Mouse (Mus musculus) left cerebral cortex, postnatal 10 days (tissue): ENCODE data around the gene Fam117a. TPM values are rescaled to one million over a fixed set of nuclear protein-coding genes. Genes with fewer than 3 reads are reported as not detected.

Source experiments
- DNase-seq, 2 experiments: peaks; one replicate each; pipeline ENCODE4 v3.0.0; 2021 to 2022; ENCODE audit warnings: low spot score in 2 of 2, mixed read lengths in 1 of 2; ENCODE audit errors: extremely low spot score in 1 of 2
- intact Hi-C: fragments of 180-260 bp; cut with DNase I; formaldehyde crosslinking; loops from one replicate; pipeline ENCODE4 v1.15.1; 2025
- total RNA-seq, 2 experiments: library from RNA; stranded (reverse); gene quantifications; 2 replicates each; pipeline ENCODE4 v1.2.3; 2021

The Fam117a gene
- total RNA-seq, 2 experiments from 2014 or later, result 2.9 TPM

DNA sequence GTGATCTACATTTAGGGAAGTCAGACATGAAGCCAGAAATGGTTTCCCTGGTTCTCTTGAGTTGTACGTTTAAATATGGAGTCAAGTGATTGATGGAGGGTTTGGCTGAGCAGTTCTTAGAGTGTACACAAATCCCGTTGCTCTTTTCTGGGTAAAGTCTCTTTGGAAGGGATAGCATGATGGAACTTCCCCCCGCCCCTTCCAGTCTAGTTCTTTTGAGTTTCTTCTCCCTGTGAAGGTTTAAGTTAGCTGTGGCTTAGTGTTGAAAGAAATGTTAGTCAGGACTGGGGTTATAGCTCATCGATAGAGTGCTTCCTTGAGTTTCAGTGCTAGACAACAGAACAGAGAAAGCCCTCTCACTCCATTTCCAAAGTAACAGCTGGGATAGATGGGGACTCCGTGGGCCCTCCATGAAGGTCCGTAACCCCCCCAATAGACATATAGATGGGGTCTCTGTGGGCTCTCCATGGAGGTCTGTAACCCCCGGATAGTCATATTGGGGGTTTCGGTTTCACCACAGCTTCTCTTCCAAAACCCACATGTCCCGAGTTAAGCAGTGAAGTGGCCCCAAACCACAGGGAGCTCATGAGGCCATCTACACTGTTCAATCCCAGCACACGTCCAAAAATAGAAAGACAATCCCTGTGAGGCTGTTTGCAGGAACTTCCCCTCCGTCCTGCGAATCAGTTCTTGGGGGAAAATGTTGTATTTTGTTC lies 18.3 kb downstream of the Fam117a start:
- DNase-seq, result no peak
- intact Hi-C loops, result no loop called here

GRCm38 (mm10) chr11:95355661-95356011 lies 18.8 kb downstream of the Fam117a start:
- no peak for DNase-seq
- intact Hi-C loops, result no loop called here

DNA sequence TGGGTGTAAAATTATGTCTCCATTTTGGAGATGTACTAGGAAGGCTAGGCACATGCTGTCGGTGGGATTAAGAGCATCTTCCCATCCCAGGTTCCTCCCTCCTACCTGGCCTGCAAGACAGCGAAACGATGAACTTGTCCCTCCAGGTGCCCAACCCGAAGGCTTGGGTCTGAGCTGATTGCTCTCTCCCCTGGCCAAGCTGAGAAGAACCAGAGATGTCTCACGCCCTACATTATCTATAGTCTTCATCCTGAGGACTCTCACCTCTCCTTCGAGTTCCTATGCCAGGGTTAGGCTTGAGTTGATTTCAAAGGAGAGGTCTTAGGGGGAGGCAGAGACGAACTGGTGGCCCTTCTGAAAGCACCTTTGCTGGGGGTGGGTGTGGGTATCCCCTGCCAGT lies 19.2 kb downstream of the Fam117a start:
- intact Hi-C loops, result no loop called here
- DNase-seq, result no peak

DNA sequence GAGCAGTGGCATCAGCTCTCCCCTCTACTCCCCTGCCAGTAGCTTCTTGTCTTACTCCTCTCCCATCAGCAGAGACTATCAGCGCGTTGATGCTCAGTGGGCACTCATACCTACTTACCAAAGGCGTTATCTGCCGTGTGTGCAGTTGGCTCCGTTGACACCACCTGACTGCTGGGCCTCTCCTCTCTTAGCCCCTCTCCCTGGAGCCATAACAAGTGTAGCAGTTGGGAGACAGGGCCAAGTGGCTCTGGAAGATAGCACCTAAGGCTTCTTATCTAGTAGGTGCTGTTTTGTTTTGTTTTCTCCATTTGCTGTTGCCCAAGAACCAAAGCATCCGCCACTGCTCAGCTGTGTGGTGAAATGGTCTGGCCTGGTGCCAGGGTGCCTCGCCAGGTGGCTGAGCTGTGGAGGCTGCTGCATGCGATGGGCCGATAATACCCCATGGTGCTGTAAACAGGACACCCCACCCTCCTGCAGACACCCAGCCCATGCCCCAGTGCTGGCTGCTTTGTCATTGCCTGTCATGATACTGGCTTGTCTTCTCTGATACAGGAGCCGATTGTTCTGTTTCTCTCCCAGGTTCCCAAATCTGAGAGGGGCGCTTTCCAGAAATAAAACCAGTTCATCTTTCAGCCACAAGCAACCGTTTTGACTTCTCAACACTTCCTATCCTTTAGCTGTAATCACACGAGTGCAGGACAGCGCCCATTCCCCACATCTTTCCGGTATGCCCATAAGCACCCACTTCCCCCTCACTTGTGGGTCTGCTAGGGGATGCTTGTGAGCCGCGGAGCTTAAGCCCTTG lies 19.9 kb downstream of the Fam117a start:
- intact Hi-C loops, result no loop called here
- DNase-seq, result peak in 1 of 2 experiments; percentile 73

GRCm38 (mm10) chr11:95358263-95358662 lies 21.4 kb downstream of the Fam117a start:
- intact Hi-C loops, result no loop called here
- no peak for DNase-seq

GRCm38 (mm10) chr11:95364388-95364787 lies 27.6 kb downstream of the Fam117a start:
- intact Hi-C loops, result no loop called here
- DNase-seq, result no peak

- peak; percentile 52 to 86 for DNase-seq
- intact Hi-C loops, result no loop called here
Measured at GRCm38 (mm10) chr11:95365596-95365995, 28.8 kb downstream of the Fam117a start.

DNA sequence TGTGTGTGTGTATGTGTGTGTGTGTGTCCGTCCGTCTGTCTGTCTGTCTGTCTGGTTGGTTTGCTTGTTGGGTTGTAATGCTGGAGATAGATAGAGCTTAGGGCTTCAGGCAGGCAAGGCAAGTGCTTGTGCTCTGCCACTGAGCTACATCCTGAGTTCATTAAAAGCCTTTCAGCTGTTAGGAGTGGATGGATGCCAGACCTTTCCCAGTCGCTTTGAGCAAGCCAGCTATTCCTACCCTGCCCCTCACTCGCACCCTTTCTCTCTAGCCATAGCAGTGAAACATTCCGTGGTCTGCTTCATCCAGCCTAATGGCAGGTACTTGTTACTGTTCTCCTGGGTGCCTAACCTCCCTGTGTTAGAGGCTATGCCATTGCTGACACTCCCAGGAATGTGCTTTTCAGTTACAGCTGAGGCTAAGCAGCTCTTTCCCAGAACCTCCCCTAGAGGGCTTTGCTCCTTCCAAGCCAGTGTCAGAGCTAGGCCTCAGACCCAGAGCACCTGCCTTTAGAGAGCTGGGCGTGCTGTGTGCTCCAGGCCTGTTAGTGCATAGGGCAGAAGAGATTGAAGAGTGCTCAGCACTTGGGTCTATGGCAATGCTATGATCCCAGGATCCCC lies 29.6 kb downstream of the Fam117a start:
- intact Hi-C loops, result no loop called here
- no peak for DNase-seq

- intact Hi-C loops, result no loop called here
- no peak for DNase-seq
Measured at GRCm38 (mm10) chr11:95367011-95367735, 30.4 kb downstream of the Fam117a start.

- intact Hi-C loops, result no loop called here
- no peak for DNase-seq
Measured at GRCm38 (mm10) chr11:95368231-95368823, 31.5 kb downstream of the Fam117a start.

DNA sequence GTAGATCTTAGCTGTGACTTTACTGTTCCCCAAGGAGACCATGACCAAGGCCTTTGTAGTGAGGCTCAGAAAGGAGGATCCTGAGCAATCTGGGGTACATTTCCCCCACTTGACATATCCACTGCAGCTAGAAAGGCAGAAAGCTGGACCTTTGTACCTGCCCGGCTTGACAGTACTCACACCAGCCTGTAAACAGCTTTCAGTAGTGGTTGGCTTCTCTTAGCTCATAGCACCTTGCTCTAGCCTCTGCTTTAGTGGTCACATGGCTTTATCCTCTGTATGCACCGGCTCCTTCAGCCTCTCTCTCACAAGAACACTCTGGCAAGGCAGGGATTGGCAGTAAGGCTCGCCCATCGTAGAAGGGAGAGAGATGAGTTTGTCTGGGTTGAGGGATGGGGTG lies 32.1 kb downstream of the Fam117a start:
- intact Hi-C loops, result no loop called here
- DNase-seq, result no peak

DNA sequence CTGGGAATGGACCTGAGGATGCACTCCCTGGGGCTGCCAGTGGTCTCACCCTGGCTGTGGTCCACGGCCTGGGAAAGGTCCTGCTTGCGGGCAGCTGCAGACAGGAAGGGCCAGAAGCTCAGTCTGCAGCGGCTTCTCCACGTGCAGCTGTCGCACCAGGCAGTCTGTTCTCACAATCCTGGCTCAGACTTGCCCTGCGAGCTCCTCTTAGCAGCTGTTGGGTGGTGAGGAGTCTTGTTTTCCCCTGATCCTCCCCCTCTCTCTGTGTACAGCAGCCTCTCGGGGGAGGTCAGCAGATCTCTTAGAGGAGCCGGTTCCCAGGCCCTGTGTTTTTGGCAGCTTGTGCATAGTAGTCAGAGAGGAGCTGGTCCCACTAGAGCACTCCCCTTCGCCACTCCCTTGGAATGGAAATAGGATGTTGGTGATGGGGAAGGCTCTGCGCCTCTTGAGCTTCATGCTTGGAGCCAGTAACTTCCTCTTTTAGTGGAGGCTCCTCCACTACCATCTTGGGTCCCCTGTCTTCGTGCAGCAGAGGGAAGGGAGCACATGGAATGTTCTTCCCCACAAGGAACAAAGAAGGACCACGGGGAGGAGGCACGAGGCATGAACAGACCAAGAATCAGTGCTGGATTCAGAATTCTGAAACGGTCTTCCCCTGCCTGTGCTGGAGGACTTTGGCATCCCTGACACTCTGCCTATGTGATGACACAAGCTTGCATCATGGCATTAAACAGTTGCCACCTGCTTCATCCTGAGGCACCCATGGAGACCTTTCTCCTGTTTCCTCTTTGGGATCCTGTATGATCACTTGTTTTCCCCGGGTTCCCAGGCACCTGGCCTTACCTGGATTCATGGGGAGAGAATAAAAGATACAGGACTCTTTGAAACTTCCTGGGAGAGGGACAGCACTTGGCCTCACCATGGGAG lies 33.4 kb downstream of the Fam117a start:
- peak in 1 of 2 experiments; percentile 83 for DNase-seq
- intact Hi-C loops, result no loop called here

DNA sequence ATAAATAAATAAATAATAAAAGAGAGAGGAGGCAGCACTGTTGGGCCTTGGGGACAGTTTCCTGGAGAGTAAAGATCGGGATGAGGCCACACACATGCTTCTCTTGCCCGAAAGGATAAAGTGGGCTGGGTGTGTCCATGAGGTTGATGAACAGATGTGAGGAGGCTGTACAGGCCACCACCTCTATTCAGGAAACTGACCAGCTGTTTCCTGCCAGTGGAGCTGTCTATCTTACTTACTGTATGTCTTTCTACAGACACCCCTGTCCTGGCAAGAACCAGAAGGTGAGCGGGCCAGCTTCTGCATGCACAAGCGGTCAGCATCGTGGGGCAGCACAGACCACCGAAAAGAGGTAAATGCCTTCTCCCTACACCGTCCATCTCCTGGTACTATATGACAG lies 34.4 kb downstream of the Fam117a start:
- intact Hi-C loops, result no loop called here
- no peak for DNase-seq

DNA sequence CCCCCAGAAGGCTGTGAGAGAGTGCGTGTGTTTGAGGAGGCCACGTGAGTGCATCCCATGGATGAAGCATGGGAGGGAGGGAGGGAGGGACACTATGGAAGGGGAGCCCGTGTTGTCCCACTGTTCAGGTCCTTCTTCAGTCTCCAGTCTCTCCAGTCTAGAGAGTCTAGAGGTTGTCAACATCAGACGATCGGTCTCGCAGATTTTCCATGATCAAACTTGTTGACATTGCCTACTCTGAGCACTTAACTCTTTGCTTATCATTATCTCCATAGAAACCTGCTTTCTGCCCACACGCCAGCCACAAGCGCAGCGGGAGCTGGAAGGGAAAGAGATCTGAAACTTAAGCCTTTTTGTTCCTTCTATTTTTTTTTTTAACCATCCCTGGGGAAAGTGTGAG lies 42.1 kb downstream of the Fam117a start:
- no peak for DNase-seq
- intact Hi-C loops, result no loop called here

DNA sequence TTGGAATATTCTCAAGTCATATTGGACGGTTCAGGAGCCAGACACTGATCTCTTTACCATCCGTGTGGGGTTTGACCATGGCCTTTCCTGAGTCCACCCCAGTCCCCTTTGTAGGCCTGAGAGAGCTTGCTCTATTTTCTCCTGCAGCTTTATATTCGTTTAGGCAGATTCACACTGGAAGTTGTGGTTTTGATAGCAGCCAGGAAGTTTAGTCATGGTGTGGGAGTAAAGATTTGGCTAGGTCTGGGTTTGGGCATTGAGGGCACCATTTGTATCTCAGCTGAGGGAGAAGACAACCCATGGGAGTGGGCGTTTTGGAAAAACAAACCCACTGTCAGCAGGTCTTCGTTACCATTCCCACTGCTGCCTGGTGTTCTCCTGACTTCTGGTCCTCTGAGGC lies 42.7 kb downstream of the Fam117a start:
- intact Hi-C loops, result no loop called here

GRCm38 (mm10) chr11:95380711-95381110 lies 43.9 kb downstream of the Fam117a start:
- DNase-seq, result no peak
- intact Hi-C loops, result loop anchor here (5.0 to 10.0 kb wide), 2 partner anchors 68 to 264 kb away; partner anchors contain the start of gene Kat7

More for the DNA sequence above, 42.7 kb downstream of the Fam117a start:
- DNase-seq, result no peak

DNA sequence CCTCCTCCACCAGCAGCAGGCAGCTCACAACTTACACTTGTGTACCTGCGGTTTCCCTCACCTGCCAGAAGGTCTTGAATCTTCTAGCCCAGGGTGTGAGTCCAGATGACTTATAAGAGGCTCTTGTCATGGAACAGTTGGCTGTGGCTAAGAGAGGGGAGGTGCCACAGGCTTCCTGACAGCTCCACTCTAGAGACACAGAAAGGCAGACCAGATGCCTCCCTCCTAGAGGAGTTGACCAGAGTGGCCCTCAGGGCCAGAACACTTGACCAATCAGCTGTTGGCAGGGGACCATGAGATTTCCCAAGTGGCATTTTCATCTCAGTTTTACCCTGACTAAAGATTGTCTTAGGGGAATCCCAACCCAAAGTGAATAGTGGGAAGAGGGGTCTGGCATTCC lies 44.3 kb downstream of the Fam117a start:
- DNase-seq, result no peak
- intact Hi-C loops, result loop anchor here (5.0 to 10.0 kb wide), 2 partner anchors 69 to 264 kb away; partner anchors contain the start of gene Kat7
